Mouse (Mus musculus) forebrain, embryonic 10.5 days (tissue): ENCODE data around the gene Tarsl2. TPM values are rescaled to one million over a fixed set of nuclear protein-coding genes. Genes with fewer than 3 reads are reported as not detected.

Source experiments
- DNase-seq: peaks from one replicate; pipeline ENCODE4 v3.0.0-alpha.2; 2017; ENCODE audit warnings: low spot score; ENCODE audit errors: extremely low spot score
- H3K27ac ChIP-seq: fragments of 300-500 bp; sonication (generic); 2 replicates; pipeline ENCODE4 v1.5.1; 2016; ENCODE audit warnings: mild to moderate bottlenecking
- H3K27me3 ChIP-seq: fragments of 300-500 bp; sonication (generic); 2 replicates; pipeline ENCODE4 v1.6.1; 2016; ENCODE audit warnings: mild to moderate bottlenecking; ENCODE audit not compliant: poor library complexity, severe bottlenecking
- H3K36me3 ChIP-seq: fragments of 300-500 bp; sonication (generic); replicated peaks from 2 replicates; pipeline ENCODE4 v1.6.1; 2016; ENCODE audit warnings: mild to moderate bottlenecking, moderate library complexity
- H3K4me1 ChIP-seq: fragments of 300-500 bp; sonication (generic); 2 replicates; pipeline ENCODE4 v1.6.1; 2016
- H3K4me3 ChIP-seq: fragments of 300-500 bp; sonication (generic); 2 replicates; pipeline ENCODE4 v1.5.1; 2016; ENCODE audit warnings: mild to moderate bottlenecking, moderate library complexity
- H3K9me3 ChIP-seq: fragments of 300-500 bp; sonication (generic); 2 replicates; pipeline ENCODE4 v1.6.1; 2016; ENCODE audit warnings: mild to moderate bottlenecking, moderate library complexity
- WGBS: fragments of 180-500 bp; shearing (Covaris S2); methylation state at CpG from one replicate; pipeline ENCODE4 v1.1.7; 2016; 5-methylcytosine and 5-hydroxymethylcytosine counted together
- polyA plus RNA-seq: library from polyadenylated mRNA; unstranded; fragments of >200 nt; fragmentation: Nextera tagmentation; extraction: Ambion mirVana; gene quantifications from 2 replicates; pipeline ENCODE4 v1.2.1, GENCODE M21; 2016

The Tarsl2 gene
- polyA plus RNA-seq, 1 experiment from 2014 or later, result 8.8 TPM

- Histone ChIP-seq H3K4me3 (no peak overlapping the region), H3K4me1 (peaks cover 5% of the 10 kb centered on the region; the same call in 1 of the 2 replicates), H3K27me3 (no peaks in the 10 kb centered on the region), H3K9me3 (no peaks in the 10 kb centered on the region), H3K27ac (no peak overlapping the region), H3K36me3 (no peaks in the 10 kb centered on the region)
- DNase-seq, result no peak
- WGBS, result 83% methylated on average over 6 of the region's 6 CpGs
Observed at GRCm38 (mm10) chr7:65635831-65636230, 8.9 kb upstream of the Tarsl2 start.

- Histone ChIP-seq H3K9me3 (no peaks in the 10 kb centered on the region), H3K27me3 (no peaks in the 10 kb centered on the region), H3K4me1 (peaks cover 5% of the 10 kb centered on the region; the same call in 1 of the 2 replicates), H3K36me3 (no peaks in the 10 kb centered on the region), H3K27ac (no peak overlapping the region), H3K4me3 (no peak overlapping the region)
- no peak for DNase-seq
- WGBS, result 66% methylated on average over 7 of the region's 7 CpGs
Observed at GRCm38 (mm10) chr7:65636356-65636880, 8.3 kb upstream of the Tarsl2 start.

- no peak for DNase-seq
- Histone ChIP-seq H3K27ac (no peak overlapping the region), H3K9me3 (no peaks in the 10 kb centered on the region), H3K27me3 (peaks cover 9% of the 10 kb centered on the region), H3K36me3 (no peaks in the 10 kb centered on the region), H3K4me1 (peaks cover 5% of the 10 kb centered on the region; the same call in 1 of the 2 replicates), H3K4me3 (no peak overlapping the region)
- 68% methylated on average over 7 of the region's 7 CpGs for WGBS
Observed at GRCm38 (mm10) chr7:65638170-65638770, 6.4 kb upstream of the Tarsl2 start.

GRCm38 (mm10) chr7:65639821-65640382 is 4.8 kb upstream of the Tarsl2 start:
- H3K36me3 ChIP-seq, result no peaks in the 10 kb centered on the region
- H3K9me3 ChIP-seq, result no peaks in the 10 kb centered on the region
- H3K4me3 ChIP-seq, result no peak overlapping the region
- H3K27me3 ChIP-seq, result peaks cover 20% of the 10 kb centered on the region
- no peak for DNase-seq
- H3K4me1 ChIP-seq, result peaks cover 18% of the 10 kb centered on the region
- no peak overlapping the region for H3K27ac ChIP-seq
- 86% methylated on average over 6 of the region's 6 CpGs for WGBS

GRCm38 (mm10) chr7:65640672-65641071 is 4.0 kb upstream of the Tarsl2 start:
- peaks cover 20% of the 10 kb centered on the region for H3K27me3 ChIP-seq
- no peaks in the 10 kb centered on the region for H3K9me3 ChIP-seq
- H3K4me3 ChIP-seq, result no peak overlapping the region
- DNase-seq, result no peak
- peaks cover 24% of the 10 kb centered on the region for H3K4me1 ChIP-seq
- no peaks in the 10 kb centered on the region for H3K36me3 ChIP-seq
- WGBS, result 90% methylated on average over 6 of the region's 6 CpGs
- no peak overlapping the region for H3K27ac ChIP-seq

- peaks cover 22% of the 10 kb centered on the region for H3K4me1 ChIP-seq
- H3K27ac ChIP-seq, result no peak overlapping the region
- H3K9me3 ChIP-seq, result no peaks in the 10 kb centered on the region
- H3K27me3 ChIP-seq, result peaks cover 23% of the 10 kb centered on the region
- 76% methylated on average over 6 of the region's 6 CpGs for WGBS
- DNase-seq, result no peak
- no peak overlapping the region for H3K4me3 ChIP-seq
- H3K36me3 ChIP-seq, result peaks cover 5% of the 10 kb centered on the region
Observed at GRCm38 (mm10) chr7:65642371-65643304, 2.1 kb upstream of the Tarsl2 start.

GRCm38 (mm10) chr7:65643861-65644421 is 757 bp upstream of the Tarsl2 start:
- H3K27ac ChIP-seq, result peak overlapping the region; percentile 37; the same call in 1 of the 2 replicates
- peaks cover 23% of the 10 kb centered on the region for H3K27me3 ChIP-seq
- 46% methylated on average over 6 of the region's 6 CpGs for WGBS
- peak overlapping the region; percentile 73 for H3K4me3 ChIP-seq
- DNase-seq, result no peak
- no peaks in the 10 kb centered on the region; the same call in 1 of the 2 replicates for H3K9me3 ChIP-seq
- H3K4me1 ChIP-seq, result peaks cover 22% of the 10 kb centered on the region
- peaks cover 17% of the 10 kb centered on the region for H3K36me3 ChIP-seq

- WGBS, result 89% methylated on average over 8 of the region's 8 CpGs
- DNase-seq, result no peak
- peaks cover 6% of the 10 kb centered on the region; the same call in 1 of the 2 replicates for H3K9me3 ChIP-seq
Observed at GRCm38 (mm10) chr7:65645996-65646395, 1.3 kb downstream of the Tarsl2 start.

GRCm38 (mm10) chr7:65650662-65651061 is 6.0 kb downstream of the Tarsl2 start:
- 93% methylated on average over 4 of the region's 4 CpGs for WGBS
- Histone ChIP-seq H3K4me1 (peaks cover 3% of the 10 kb centered on the region; the same call in 1 of the 2 replicates), H3K4me3 (no peak overlapping the region)

More at GRCm38 (mm10) chr7:65645996-65646395, 1.3 kb downstream of the Tarsl2 start:
- Histone ChIP-seq H3K4me3 (no peak overlapping the region), H3K36me3 (peaks cover 33% of the 10 kb centered on the region), H3K4me1 (peaks cover 22% of the 10 kb centered on the region), H3K27me3 (peaks cover 23% of the 10 kb centered on the region), H3K27ac (no peak overlapping the region)

GRCm38 (mm10) chr7:65657490-65658120 is 12.9 kb downstream of the Tarsl2 start:
- Histone ChIP-seq H3K4me3 (no peak overlapping the region), H3K27ac (no peak overlapping the region), H3K36me3 (peaks cover 26% of the 10 kb centered on the region), H3K27me3 (no peaks in the 10 kb centered on the region), H3K4me1 (no peaks in the 10 kb centered on the region), H3K9me3 (no peaks in the 10 kb centered on the region)
- WGBS, result 85% methylated on average over 2 of the region's 2 CpGs
- DNase-seq, result no peak

More at GRCm38 (mm10) chr7:65650662-65651061, 6.0 kb downstream of the Tarsl2 start:
- no peak for DNase-seq
- Histone ChIP-seq H3K27ac (no peak overlapping the region), H3K9me3 (peaks cover 6% of the 10 kb centered on the region; the same call in 1 of the 2 replicates), H3K27me3 (peaks cover 3% of the 10 kb centered on the region; the same call in 1 of the 2 replicates), H3K36me3 (peaks cover 49% of the 10 kb centered on the region)

- Histone ChIP-seq H3K4me1 (no peaks in the 10 kb centered on the region), H3K9me3 (no peaks in the 10 kb centered on the region), H3K27me3 (no peaks in the 10 kb centered on the region), H3K27ac (no peak overlapping the region), H3K4me3 (no peak overlapping the region), H3K36me3 (peaks cover 30% of the 10 kb centered on the region)
- 90% methylated on average over 11 of the region's 11 CpGs for WGBS
- no peak for DNase-seq
Observed at GRCm38 (mm10) chr7:65663225-65663790, 18.6 kb downstream of the Tarsl2 start.
